Mouse (Mus musculus) hematopoietic stem cell, adult 5-6 weeks (primary cell): ENCODE results near the gene Fbxo40. TPM values are rescaled to one million over a fixed set of nuclear protein-coding genes. Genes with fewer than 3 reads are reported as not detected.

Experiments used
- ATAC-seq, 2 experiments: fragments of 125-278 bp in 1 of 2; replicated peaks in 1 of 2; 2 replicates each; pipeline ENCODE4 v1.8.0; 2016 to 2017; ENCODE audit warnings: inconsistent platforms in 2 of 2, mild to moderate bottlenecking in 2 of 2, moderate number of reproducible peaks in 2 of 2, low read depth in 1 of 2, moderate TSS enrichment in 1 of 2; ENCODE audit not compliant: low FRiP score in 2 of 2, poor library complexity in 2 of 2, severe bottlenecking in 2 of 2, insufficient read depth in 1 of 2, low TSS enrichment in 1 of 2
- total RNA-seq: library from RNA; stranded (forward); fragments of 172-1452, 232-1000 nt; gene quantifications from 2 replicates; pipeline ENCODE4 v1.2.3, GENCODE M21; 2017

The Fbxo40 gene
- total RNA-seq, 1 experiment from 2014 or later: 0.25 TPM

DNA sequence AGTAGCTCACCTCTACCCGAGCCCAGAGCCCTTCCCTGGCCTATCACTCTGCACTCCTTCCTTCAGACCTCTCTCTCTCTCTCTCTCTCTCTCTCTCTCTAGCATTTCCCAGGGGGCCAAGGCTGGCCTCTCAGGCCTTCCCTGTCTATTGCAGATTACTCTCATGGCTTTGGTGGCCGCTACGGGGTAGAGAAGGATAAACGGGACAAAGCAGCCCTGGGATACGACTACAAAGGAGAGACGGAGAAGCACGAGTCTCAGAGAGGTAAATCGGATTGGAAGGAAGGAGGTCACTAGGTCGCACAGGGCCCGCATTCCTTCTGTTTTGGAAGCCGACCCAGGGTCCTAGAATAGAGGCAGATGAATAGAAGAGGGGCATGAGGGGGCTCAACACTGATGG lies 35.2 kb downstream of the Fbxo40 start:
- no peak for ATAC-seq

DNA sequence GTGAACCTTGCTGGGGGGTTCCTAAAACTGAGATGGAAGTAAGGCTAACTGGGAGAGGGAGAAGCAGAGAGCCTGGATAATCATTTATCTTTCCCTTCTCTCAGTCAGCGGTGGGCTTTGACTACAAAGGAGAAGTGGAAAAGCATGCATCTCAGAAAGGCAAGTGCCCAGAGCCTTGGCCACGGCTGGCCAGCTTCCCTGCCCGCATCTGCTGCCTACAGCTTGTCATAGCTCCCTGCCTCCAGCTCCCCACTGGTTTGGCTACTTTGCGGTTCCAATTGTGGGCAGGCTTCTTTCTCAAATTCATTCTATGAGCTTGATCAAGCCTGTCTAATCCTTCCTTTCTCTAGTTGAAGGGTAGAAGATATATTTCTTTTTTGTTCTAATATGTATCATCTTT lies 39.2 kb downstream of the Fbxo40 start:
- ATAC-seq: no peak

DNA sequence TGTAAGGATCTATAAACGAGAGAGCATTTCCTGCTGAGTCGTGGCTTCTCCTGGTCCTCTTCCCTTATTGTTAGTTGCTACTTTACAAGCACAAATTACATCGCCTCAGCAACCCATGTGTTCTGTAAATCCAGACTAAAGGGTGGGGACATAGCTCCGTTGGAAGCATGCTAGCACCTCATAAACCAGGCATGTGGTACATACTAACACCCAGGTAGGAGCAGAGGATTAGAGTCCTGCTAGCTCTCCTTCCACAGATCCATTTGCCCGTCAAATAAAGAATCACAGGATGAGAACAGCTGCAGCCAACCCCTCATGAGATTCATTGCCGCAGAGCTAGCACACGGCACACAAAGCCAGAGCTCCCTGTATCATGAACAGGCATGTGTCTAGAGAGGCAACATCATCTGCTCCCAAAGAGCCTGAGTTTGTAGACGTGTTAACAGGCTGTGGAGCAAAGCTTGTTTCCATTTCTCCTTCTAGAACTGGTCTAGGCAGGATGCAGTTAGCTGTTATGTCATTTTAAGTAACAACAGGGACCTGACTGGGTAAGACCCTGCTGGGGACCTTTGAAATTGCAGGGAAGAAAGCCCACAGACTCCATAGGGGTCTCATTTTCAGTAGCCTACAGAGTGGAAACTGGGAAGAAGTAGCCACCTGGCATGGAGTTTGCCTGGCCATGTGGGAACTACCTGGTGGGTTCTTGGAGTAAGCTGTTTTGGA lies 40.5 kb downstream of the Fbxo40 start:
- no peak for ATAC-seq

DNA sequence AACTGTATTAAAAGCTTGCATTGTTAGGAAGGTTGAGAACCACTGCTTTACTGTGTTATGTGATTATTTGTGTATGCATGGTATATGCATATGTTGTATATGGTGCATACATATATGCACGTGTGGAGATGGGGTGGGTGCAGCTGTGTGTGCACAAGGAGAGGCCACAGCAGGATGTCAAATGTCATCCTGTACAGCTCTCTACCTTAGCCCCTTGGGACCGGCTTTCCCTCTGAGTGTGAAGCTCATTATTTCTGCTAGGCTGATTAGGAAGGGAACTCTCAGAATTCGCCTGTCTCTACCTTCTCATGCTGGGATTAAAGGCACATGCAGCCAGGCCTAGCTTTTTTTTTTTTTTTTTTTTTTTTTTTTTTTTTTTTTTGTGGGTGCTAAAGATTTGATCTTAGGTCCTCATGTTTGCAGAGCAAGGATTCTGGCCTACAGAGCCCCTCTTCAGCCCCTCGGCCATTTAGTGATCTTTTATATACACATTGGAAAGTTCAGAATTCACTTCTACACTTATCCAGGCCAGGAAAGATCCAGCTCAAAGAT lies 42.5 kb downstream of the Fbxo40 start:
- ATAC-seq: no peak

DNA sequence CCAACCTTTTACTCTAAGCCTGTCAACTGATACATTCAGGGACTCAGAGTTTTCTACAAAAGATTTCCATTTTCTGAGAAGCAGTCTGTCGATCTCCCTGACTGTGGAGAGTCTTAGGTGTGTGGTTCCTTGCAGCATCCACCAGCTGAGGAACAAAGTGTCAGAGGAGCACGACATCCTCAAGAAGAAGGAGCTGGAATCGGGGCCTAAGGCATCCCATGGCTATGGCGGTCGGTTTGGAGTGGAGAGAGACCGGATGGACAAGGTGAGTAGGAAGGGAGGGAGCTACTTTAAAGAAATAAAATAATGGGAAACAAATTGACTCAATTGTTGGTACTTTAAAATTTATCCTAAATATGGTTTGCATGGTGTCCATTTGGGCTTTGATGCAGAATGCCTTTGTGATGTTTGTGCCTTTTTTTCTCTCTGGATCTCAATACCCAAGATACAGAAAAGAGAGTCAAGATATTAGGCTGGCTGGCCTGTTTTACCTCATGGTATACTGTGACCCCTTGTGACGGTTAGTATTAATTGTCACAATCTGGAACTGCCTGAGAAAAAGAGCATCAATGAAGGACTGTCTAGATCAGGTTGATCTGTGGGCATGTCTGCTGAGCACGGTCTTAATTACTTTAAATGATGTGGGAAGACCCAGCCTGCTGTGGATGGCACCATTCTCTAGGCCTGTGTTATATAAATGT lies 43.7 kb downstream of the Fbxo40 start:
- ATAC-seq: no peak

DNA sequence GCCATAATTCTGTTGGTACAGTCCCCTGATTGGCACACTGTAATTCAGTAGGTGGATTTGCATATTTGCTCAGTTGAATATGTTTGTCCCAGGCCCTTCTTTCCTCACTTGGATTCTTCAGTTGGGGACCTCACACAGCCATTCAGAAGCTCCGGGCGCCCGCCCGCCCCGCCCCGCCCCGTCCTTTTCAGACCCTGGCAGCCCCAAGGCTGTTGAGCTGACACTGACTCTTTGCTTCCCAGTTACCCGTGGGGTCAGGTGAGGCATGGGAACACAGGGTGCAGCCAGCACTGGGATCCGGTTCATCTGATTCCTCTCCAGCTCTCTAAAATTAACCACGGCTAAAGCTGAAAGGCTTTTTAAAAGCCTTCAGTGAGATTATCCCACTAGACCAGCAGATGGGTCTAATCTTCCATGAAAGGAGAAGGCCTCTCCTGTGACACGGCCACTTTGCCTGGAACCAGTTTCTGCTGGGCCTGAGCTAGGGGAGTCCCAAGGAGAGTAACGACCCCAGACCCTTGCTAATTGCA lies 45.3 kb downstream of the Fbxo40 start:
- no peak for ATAC-seq

DNA sequence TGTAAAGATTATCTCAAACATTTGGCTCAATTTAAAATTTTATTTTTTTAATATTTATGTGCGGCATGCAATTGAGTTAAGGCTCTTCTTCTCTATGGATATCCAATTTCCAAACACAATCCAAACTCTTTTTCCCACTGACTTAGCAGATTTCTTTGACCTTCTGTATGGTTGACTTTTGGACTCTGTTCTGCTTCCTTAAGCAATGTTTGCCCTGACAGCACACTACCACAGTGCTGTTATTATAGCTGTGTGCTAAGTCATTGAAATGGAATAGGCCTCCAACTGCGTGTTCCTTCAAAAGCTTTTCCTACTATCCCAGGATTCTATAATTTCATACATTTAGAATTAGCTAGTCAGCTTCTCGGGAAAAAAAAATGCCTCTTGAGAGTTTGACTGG lies 46.7 kb downstream of the Fbxo40 start:
- ATAC-seq: no peak

DNA sequence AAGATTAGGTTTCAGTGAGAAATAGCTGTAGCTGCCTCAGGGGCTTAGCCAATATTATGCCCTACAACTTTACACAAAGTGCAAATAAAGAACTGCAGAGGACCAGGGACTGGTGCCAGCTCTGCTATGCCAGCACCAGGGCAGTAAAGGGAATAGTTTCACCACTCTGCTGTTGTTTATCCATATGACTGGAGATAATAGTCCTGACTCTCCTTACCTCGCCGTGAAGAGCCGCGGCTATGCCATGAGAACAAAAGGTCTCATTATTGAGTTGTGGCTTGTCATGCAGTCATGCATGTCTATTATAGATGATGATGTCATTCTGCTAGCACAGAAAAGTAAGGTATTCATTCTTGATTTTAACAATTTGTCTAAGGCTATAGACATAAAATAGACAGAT lies 48.4 kb downstream of the Fbxo40 start:
- ATAC-seq: no peak

DNA sequence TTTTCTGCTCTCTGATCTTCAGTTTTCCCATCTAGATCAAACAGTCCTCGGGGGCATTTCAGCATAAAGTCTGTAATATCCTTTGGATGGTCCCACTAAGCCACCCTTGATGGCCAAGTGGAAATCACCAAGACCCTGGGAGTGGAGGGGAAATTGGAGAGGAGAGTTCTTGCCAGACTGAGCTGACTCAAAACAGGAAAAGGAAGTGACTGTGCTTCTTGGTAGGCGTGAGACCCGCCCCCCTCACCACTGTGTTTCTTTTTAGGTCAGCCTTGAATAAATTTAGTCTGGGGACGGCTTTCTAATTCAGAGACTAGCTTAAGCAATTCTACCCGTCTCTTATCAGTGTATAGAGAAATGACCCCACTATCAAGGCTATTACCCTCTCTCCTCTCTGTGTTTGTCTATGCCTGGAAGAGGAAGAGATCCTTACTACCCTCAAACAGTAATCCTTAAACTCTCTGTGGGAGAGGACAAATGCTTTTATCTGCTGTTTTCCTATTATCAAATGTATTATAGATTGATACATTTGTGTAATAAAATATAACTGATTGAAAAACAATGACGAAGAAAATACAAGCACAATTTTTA lies 49.0 kb downstream of the Fbxo40 start:
- ATAC-seq: peak; percentile 89 to 92

DNA sequence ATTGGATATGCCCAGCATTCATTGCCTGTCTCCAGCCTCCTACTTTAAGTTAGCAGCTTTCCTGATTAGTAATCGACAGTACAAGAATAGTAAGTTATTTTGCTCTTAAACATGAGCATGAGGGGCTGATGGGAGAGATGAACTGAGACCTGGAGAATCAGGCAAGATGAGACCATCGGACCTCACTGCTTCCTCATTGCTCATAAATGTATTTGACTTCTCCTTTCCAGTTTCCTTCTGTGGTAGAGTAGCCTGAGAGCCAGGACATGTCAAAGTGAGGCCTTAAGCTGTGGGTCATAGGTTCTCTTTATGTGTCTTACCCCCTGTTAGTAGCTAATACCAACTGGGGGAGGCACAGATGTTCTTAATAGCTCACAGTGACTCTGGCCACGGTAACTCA lies 54.5 kb downstream of the Fbxo40 start:
- ATAC-seq: peak; percentile 63 to 68

DNA sequence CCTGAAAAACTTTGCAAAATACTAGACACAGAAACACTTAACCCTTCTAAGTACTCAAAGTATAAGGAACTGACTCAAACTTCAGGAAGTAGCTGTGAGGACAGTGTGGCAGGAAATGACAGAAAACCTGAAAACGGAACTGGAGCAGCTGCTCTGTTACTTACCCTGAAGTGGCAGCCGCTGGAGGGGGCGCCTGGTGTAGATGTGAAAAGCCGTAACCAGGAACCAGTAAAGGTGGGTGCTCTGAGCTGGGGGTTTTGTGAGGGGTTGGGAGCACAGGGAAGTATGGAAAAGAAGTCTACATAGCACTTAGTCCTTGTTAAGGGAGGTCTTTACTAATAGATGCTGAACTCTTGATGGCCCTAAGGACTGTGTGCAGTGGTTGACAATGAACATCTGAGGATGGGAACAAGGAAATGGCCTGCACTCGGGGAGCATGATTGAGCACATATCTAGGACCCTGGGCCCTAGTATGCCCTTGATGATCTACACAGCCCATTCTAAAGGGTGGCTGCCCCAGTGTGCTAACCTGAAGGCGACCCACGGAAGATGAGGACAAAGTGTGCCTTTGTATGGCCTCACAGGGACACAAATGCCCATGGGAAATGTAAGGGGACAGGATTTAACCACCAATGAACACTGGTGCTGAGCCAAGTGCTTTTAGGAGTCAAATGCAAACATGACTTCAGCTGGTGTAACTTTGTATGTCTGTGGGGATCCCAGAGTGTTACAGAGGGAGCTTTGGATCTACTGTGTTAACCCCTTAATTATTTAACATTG lies 55.2 kb downstream of the Fbxo40 start, which contains the start of gene Hcls1:
TSS of gene Hcls1 (plus strand) at position 143 of the 780 bp plus-strand sequence.
- peak; percentile 80 to 85 for ATAC-seq

DNA sequence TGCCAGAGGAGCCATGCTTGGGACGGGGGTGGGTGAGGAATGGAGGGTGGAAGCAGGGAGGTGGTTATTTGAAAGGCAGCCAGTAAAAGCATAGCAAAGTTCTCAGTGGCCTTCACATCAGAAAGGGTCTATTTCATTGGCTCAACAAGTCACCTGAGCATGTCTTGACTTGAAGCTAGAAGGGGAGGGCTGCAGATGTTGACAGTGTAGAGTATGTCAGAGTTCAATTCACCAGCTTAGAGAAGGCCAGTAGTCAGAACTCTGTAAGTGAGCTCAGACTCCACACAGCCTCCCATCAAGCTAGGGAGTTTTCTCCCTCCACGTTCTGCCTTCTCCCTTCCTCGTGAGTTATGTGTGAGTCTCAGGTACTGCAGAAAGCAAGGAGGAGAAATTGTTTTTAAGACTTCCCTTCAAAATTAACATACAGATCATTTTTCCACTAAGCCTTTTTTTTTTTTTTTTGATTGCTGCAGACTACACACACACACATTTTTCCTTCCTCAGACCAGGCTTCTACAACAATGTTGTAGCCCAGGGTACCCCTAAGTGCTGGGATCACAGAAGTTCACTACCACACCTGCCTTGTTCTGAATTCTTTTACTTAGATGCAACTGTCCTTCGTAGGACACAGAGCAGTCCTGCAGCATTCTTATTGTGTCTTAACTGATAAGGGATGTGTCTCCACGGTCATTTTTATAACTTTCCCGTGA lies 56.0 kb downstream of the Fbxo40 start:
- ATAC-seq: peak; percentile 1 to 29; a peak in 2 of 4 replicates

DNA sequence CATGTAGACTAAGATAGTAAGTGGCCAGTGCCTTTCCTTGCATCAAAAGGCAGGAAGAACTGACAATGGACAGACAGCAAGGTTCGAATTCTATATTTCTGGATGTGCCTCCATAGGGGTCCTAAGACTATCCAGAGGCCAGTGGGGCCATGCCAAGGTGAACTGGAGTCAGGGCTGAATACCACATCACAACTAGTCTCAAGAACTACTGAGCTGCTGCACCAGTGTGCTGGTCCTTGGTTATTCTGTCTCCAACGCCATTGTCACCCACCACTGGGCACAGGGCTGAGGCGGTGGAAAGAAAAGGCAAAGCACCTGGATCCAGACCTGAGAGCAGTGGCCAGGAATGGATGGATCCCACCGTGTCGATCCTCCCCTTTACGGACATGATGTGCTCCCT lies 57.7 kb downstream of the Fbxo40 start:
- no peak for ATAC-seq

DNA sequence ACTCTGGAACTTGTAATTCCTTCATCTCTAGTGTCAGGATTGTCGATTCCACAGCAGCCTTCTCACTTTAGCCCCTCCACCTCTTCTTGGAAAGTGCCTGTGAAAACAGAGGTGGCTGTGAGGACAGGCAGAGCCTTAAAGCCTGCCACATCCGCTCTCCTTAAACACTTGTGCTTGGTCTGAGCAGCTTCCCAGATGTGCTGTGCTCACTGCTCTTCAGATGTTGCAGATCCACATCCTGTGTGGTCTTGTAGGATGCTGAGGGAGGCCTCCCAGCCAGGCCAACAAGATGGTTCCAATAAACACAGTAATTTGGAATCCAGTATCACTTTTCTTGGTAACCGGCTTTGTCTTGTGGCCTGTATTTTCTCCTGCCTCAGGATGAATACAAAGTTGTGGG lies 58.3 kb downstream of the Fbxo40 start:
- ATAC-seq: no peak

DNA sequence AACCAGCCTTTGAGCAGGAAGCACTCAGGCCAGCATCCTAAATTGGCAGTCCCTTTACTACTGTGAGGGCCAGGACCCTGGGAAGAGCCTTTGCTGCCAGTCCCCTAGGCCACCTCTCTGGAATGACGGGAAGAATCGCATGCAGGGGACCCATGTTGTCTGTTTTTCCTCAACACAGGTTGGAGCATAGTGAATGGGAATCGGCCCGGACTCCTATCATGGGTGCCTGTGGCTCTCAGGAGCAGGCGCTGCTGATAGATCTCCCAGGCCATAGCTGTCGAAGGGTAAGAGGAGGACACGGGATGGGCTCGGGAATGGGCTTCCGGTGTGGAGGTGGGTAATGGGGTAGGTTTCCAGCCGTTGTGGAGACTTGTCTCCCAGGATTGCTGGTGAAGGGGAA lies 58.9 kb downstream of the Fbxo40 start:
- ATAC-seq: no peak

DNA sequence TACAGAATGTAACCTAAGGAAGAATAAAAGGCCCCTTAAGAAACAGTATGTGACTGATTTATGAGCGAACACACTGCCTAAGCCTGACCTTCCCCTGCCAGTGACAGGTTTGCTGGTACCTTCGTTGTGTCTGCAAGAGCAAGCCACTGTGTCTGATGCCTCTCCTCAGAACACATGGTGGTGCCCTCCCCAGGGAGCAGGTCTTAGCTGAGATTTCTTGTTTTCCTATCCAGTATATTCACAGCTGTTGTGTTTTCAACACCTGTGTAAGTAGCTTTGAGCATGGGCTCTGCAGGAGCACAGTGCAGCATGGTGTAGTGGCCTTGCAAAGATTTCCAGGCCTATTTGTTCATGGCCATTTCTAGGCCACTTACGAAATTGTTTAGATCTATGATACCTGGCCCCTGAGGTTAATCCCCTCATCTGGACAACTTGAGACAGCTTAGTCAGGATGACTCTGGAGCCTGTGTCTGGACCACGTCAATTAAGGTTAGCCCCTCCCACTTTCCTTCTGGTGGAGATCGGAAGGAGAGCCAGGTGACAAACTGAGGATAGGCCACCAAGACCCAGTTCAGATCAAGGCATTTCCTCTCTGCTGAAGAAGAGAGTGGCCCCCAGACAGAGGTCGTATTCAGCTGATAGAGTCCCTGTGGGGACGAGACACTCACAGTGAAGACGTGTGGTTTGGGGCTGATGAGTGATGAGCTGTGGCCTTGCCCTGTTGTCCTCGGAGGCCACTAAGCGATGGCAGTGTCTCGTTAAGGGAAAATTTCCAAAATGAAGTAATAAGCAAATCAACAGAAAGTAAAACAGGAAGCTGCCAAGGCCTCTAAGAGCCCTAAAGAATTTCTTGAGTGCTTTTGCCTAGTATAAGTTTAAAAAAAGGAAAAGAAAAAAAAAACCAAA lies 59.8 kb downstream of the Fbxo40 start:
- no peak for ATAC-seq
